8 mouse cellular contexts compared by ENCODE assay signal in the genomic region with DNA sequence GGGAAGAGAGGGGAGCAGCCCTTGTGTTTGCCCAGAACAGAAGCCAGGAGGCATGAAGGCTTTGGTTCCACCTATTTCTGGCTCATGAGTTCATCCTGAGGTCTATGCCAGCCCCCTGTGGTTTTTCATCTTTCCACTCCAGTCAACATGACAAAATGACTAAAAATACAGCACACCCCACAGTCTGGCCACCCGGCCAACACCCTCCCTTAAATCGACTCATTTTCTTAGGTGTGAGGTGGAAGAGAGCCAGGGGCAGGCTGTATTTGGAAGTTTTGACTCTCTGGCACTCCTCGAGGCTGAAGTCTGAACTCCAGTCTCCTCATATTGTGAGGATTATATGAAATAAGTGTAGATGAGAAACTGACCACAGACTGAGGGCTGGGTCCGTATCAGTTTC. TPM values are rescaled to one million over a fixed set of nuclear protein-coding genes. Genes with fewer than 3 reads are reported as not detected.
DNase-seq lines count a peak whose midpoint lies in the region; ATAC-seq and TF ChIP-seq lines count a peak whose summit lies in the region.

No protein-coding gene starts in this region.

- H3K27ac ChIP-seq in hindbrain, postnatal 0 days = no peak overlapping the region
- no peak overlapping the region for H3K27ac ChIP-seq in hindbrain, embryonic 14.5 days
- H3K27ac ChIP-seq in intestine, postnatal 0 days (ENCODE audit: low read depth, low read length) = no peak overlapping the region
- no peak overlapping the region for H3K27ac ChIP-seq in forebrain, embryonic 11.5 days (ENCODE audit: low read depth, low read length)

- no peak overlapping the region for H3K4me3 ChIP-seq in hindbrain, postnatal 0 days (ENCODE audit: low read length)
- H3K4me3 ChIP-seq in hindbrain, embryonic 14.5 days (replicated peaks; ENCODE audit: low read length) = no peak overlapping the region
- no peak overlapping the region for H3K4me3 ChIP-seq in intestine, postnatal 0 days (ENCODE audit: low read depth, low read length)
- H3K4me3 ChIP-seq in forebrain, embryonic 11.5 days (ENCODE audit: low read depth, low read length) = no peak overlapping the region

- H3K9me3 ChIP-seq in hindbrain, postnatal 0 days (ENCODE audit: low read length) = no peaks in the 10 kb centered on the region
- H3K9me3 ChIP-seq in hindbrain, embryonic 14.5 days (ENCODE audit: control insufficient read depth, low read length) = no peaks in the 10 kb centered on the region
- no peaks in the 10 kb centered on the region for H3K9me3 ChIP-seq in intestine, postnatal 0 days (ENCODE audit: control insufficient read depth)
- H3K9me3 ChIP-seq in forebrain, embryonic 11.5 days (ENCODE audit: control insufficient read depth, low read length) = no peaks in the 10 kb centered on the region

- no peak overlapping the region for H3K4me2 ChIP-seq in hindbrain, postnatal 0 days (ENCODE audit: low read depth, low read length)
- no peak overlapping the region for H3K4me2 ChIP-seq in hindbrain, embryonic 14.5 days (replicated peaks)
- H3K4me2 ChIP-seq in intestine, postnatal 0 days (replicated peaks; ENCODE audit: low read depth) = no peak overlapping the region
- H3K4me2 ChIP-seq in forebrain, embryonic 11.5 days (ENCODE audit: low read depth, low read length, severe bottlenecking) = no peak overlapping the region

- H3K4me1 ChIP-seq in hindbrain, postnatal 0 days (ENCODE audit: insufficient read depth, low read length) = no peaks in the 10 kb centered on the region
- H3K4me1 ChIP-seq in hindbrain, embryonic 14.5 days (replicated peaks; ENCODE audit: control insufficient read depth, insufficient read depth, low read length) = no peaks in the 10 kb centered on the region
- no peaks in the 10 kb centered on the region for H3K4me1 ChIP-seq in intestine, postnatal 0 days (replicated peaks; ENCODE audit: control insufficient read depth, insufficient read depth, low read length)
- H3K4me1 ChIP-seq in forebrain, embryonic 11.5 days (replicated peaks; ENCODE audit: control insufficient read depth, insufficient read depth, low read length) = no peaks in the 10 kb centered on the region

- no peaks in the 10 kb centered on the region for H3K36me3 ChIP-seq in hindbrain, postnatal 0 days (ENCODE audit: insufficient read depth, low read length)
- no peaks in the 10 kb centered on the region for H3K36me3 ChIP-seq in hindbrain, embryonic 14.5 days (replicated peaks; ENCODE audit: control insufficient read depth, insufficient read depth)
- no peaks in the 10 kb centered on the region for H3K36me3 ChIP-seq in intestine, postnatal 0 days (ENCODE audit: control insufficient read depth, insufficient read depth)
- H3K36me3 ChIP-seq in forebrain, embryonic 11.5 days (ENCODE audit: control insufficient read depth, insufficient read depth, low read length) = no peaks in the 10 kb centered on the region

- no peaks in the 10 kb centered on the region for H3K27me3 ChIP-seq in hindbrain, postnatal 0 days (ENCODE audit: insufficient read depth, low read length)
- no peaks in the 10 kb centered on the region for H3K27me3 ChIP-seq in hindbrain, embryonic 14.5 days (ENCODE audit: control insufficient read depth, insufficient read depth, low read length)
- no peaks in the 10 kb centered on the region for H3K27me3 ChIP-seq in intestine, postnatal 0 days (replicated peaks; ENCODE audit: control insufficient read depth, insufficient read depth, low read length)
- no peaks in the 10 kb centered on the region for H3K27me3 ChIP-seq in forebrain, embryonic 11.5 days (ENCODE audit: control insufficient read depth, insufficient read depth, low read length)

- WGBS in hindbrain, postnatal 0 days = 46% methylated on average over 4 of the region's 4 CpGs
- WGBS in hindbrain, embryonic 14.5 days = 62% methylated on average over 4 of the region's 4 CpGs
- 52% methylated on average over 4 of the region's 4 CpGs for whole genome bisulfite sequencing in intestine, postnatal 0 days
- WGBS in forebrain, embryonic 11.5 days = 70% methylated on average over 4 of the region's 4 CpGs

- no peak overlapping the region for H3K9ac ChIP-seq in hindbrain, postnatal 0 days (replicated peaks; ENCODE audit: low read length)
- H3K9ac ChIP-seq in hindbrain, embryonic 14.5 days = no peak overlapping the region
- H3K9ac ChIP-seq in intestine, postnatal 0 days (ENCODE audit: low read depth, low read length) = no peak overlapping the region
- no peak overlapping the region for H3K9ac ChIP-seq in forebrain, embryonic 11.5 days (ENCODE audit: low read length)

- peak; percentile 79 for DNase-seq in hindbrain, postnatal 0 days (ENCODE audit: low spot score)
- DNase-seq in hindbrain, embryonic 14.5 days (ENCODE audit: low spot score) = no peak
- peak; percentile 58 for DNase-seq in ES-CJ7 (ENCODE audit: low read depth, low spot score)
- peak; percentile 20 to 50 for DNase-seq in frontal cortex, postnatal 10 days (ENCODE audit: low spot score in 2 of 2)
- DNase-seq in forebrain, embryonic 11.5 days (ENCODE audit: low spot score) = no peak

- ATAC-seq in hindbrain, postnatal 0 days = peak; percentile 91
- no peak for ATAC-seq in hindbrain, embryonic 14.5 days (ENCODE audit: low FRiP score)
- ATAC-seq in intestine, postnatal 0 days = no peak
- 0 out of 2 replicates have a peak, but pooled peaks have one; percentile 37 for ATAC-seq in megakaryocyte-erythroid progenitor cell, adult 5-6 weeks (replicated peaks; ENCODE audit: low FRiP score, low TSS enrichment, poor library complexity, severe bottlenecking)
- no peak for ATAC-seq in forebrain, embryonic 11.5 days (replicated peaks; ENCODE audit: low FRiP score)
- ATAC-seq in activated CD4-positive, CD25-positive, alpha-beta regulatory T cell, adult 4 months = no peak

- TF ChIP-seq CTCF in hindbrain, postnatal 0 days (IDR thresholded peaks at IDR 0.05; ENCODE audit: low read depth) = peak; percentile 51
- peak; percentile 36; the same call in 1 of the 2 replicates for TF ChIP-seq CTCF in intestine, postnatal 0 days (IDR thresholded peaks at IDR 0.05; ENCODE audit: low read depth)

RNA-seq across cellular contexts. Expression of a gene that starts 55.0 kb away (rescaled TPM):
- 579 and 622 TPM in 2 replicates for total RNA-seq in hindbrain, postnatal 0 days (2014; rRNA removed)
- polyA plus RNA-seq in hindbrain, postnatal 0 days (2015; fragmentation: Nextera tagmentation; extraction: Ambion mirVana) = 1,086 and 1,131 TPM in 2 replicates
- polyA plus RNA-seq in hindbrain, embryonic 14.5 days (2014; fragmentation: Nextera tagmentation; extraction: Ambion mirVana) = 1,230 and 1,233 TPM in 2 replicates
- 235 TPM in 2 replicates for polyA plus RNA-seq in intestine, postnatal 0 days (2015; fragmentation: Nextera tagmentation; extraction: Ambion mirVana)
- 167 and 196 TPM in 2 replicates for total RNA-seq in megakaryocyte-erythroid progenitor cell, adult 5-6 weeks (2014; fragmentation: Nextera tagmentation)
- total RNA-seq in megakaryocyte-erythroid progenitor cell, adult 5-6 weeks (2017) = 182 and 215 TPM in 2 replicates
- polyA plus RNA-seq in forebrain, embryonic 11.5 days (2014; fragmentation: Nextera tagmentation; extraction: Ambion mirVana) = 1,096 and 1,151 TPM in 2 replicates
- polyA plus RNA-seq in activated CD4-positive, CD25-positive, alpha-beta regulatory T cell, adult 4 months (2017; shearing (Covaris generic)) = 100 to 1,000 TPM; 229 to 245 TPM

Comparison
In these comparisons a context has a peak if more than half of its experiments do, and no peak if none do; other contexts are left out.
1. ATAC-seq: peak in hindbrain, postnatal 0 days (single experiment) and megakaryocyte-erythroid progenitor cell, adult 5-6 weeks (single experiment); none in hindbrain, embryonic 14.5 days (single experiment), intestine, postnatal 0 days (single experiment), forebrain, embryonic 11.5 days (single experiment) and activated CD4-positive, CD25-positive, alpha-beta regulatory T cell, adult 4 months (single experiment).
2. DNase-seq: peak in hindbrain, postnatal 0 days (single experiment), ES-CJ7 (single experiment) and frontal cortex, postnatal 10 days (2 of 2); none in hindbrain, embryonic 14.5 days (single experiment) and forebrain, embryonic 11.5 days (single experiment).